ENCODE assay signal across 14 mouse cellular contexts in genomic region chr11:17004899-17005846, GRCm38 (mm10). TPM values are rescaled to one million over a fixed set of nuclear protein-coding genes. Genes with fewer than 3 reads are reported as not detected.
DNase-seq lines count a peak whose midpoint lies in the region; ATAC-seq lines count a peak whose summit lies in the region.
"Had no signal": no experiment of that assay in that cellular context is flagged by ENCODE, and none has a peak within 500 bp of the region (broad histone marks: within the 10 kb centered on the region; RNA-seq: fewer than 3 reads in every experiment).

No protein-coding gene starts in this region.

- H3K9me3 ChIP-seq in forebrain, embryonic 10.5 days: no peaks in the 10 kb centered on the region
- H3K9me3 ChIP-seq: forebrain, embryonic 12.5 days; midbrain, embryonic 12.5 days had no signal

- WGBS in forebrain, embryonic 10.5 days: 89% methylated on average over 4 of the region's 4 CpGs

- no peaks in the 10 kb centered on the region for H3K27me3 ChIP-seq in forebrain, embryonic 10.5 days (ENCODE audit: poor library complexity, severe bottlenecking)
- H3K27me3 ChIP-seq: forebrain, embryonic 12.5 days; midbrain, embryonic 12.5 days had no signal

- H3K36me3 ChIP-seq in forebrain, embryonic 10.5 days (replicated peaks): no peaks in the 10 kb centered on the region
- H3K36me3 ChIP-seq: forebrain, embryonic 12.5 days; midbrain, embryonic 12.5 days had no signal

- DNase-seq in left cerebral cortex, postnatal 14 days (ENCODE audit: low spot score in 2 of 2): peak; percentile 23 to 54
- no peak for DNase-seq in left cerebral cortex, adult 18-20 months (ENCODE audit: low spot score in 2 of 2)
- DNase-seq in heart, postnatal 25 days (ENCODE audit: low spot score): peak; percentile 27
- no peak for DNase-seq in forebrain, embryonic 10.5 days (ENCODE audit: extremely low spot score, low spot score)
- no peak for DNase-seq in cerebellum, postnatal 14 days
- DNase-seq: cerebellum, adult 18-20 months had no signal

- 0 out of 2 replicates have a peak overlapping the region, but pooled peaks have one; percentile 24 for H3K27ac ChIP-seq in brown adipose tissue, adult 24 weeks (replicated peaks; ENCODE audit: low read depth, low read length)
- H3K27ac ChIP-seq in forebrain, embryonic 10.5 days: no peak overlapping the region
- H3K27ac ChIP-seq: forebrain, embryonic 12.5 days; left cerebral cortex, adult 2 months; midbrain, embryonic 12.5 days had no signal

- intact Hi-C loops in left cerebral cortex, postnatal 14 days (cut with DNase I): no loop called here
- intact Hi-C loops in heart, postnatal 25 days (cut with DNase I): no loop called here

- H3K4me3 ChIP-seq in brown adipose tissue, adult 24 weeks (ENCODE audit: insufficient read depth, low read depth, low read length): no peak overlapping the region
- no peak overlapping the region for H3K4me3 ChIP-seq in forebrain, embryonic 10.5 days
- H3K4me3 ChIP-seq: forebrain, embryonic 12.5 days; left cerebral cortex, adult 2 months; midbrain, embryonic 12.5 days had no signal

- peak; percentile 32 for ATAC-seq in monocyte, adult 5-6 weeks (replicated peaks; ENCODE audit: insufficient number of reproducible peaks, low FRiP score, low TSS enrichment, poor library complexity, severe bottlenecking)
- no peak for ATAC-seq in cerebellum, adult (ENCODE audit: insufficient number of reproducible peaks, low FRiP score, low TSS enrichment)
- ATAC-seq: hindbrain, embryonic 16.5 days; Patski had no signal

- H3K4me1 ChIP-seq in brown adipose tissue, adult 24 weeks (ENCODE audit: control insufficient read depth, insufficient read depth, insufficient read length, low read length): 0 out of 2 replicates have a peak, but pooled peaks cover 2% of the 10 kb centered on the region
- H3K4me1 ChIP-seq in forebrain, embryonic 10.5 days: no peaks in the 10 kb centered on the region
- H3K4me1 ChIP-seq: forebrain, embryonic 12.5 days; midbrain, embryonic 12.5 days had no signal

RNA-seq across cellular contexts. Expression of gene Cnrip1, which starts 46.2 kb away (rescaled TPM):
- 100 to 1,000 TPM; 151 to 156 TPM for total RNA-seq in left cerebral cortex, postnatal 14 days (2021)
- total RNA-seq in left cerebral cortex, adult 18-20 months (2021): 10 to 100 TPM; 94.7 to 97.1 TPM
- 1.3 and 3.3 TPM in 2 replicates for polyA plus RNA-seq in brown adipose tissue, adult 24 weeks (2012; ENCODE audit: insufficient read depth, insufficient read length, missing spikeins)
- 1 to 10 TPM; 4.4 to 5.1 TPM for total RNA-seq in heart, postnatal 25 days (2021)
- 2.0 to 15.1 TPM (median 3.2 TPM) in 3 replicates for total RNA-seq in monocyte, adult 5-6 weeks (2017)
- polyA plus RNA-seq in forebrain, embryonic 10.5 days (2016; fragmentation: Nextera tagmentation; extraction: Ambion mirVana): 11.3 and 13.3 TPM in 2 replicates

RNA-seq across cellular contexts. Expression of gene Plek, which starts 47.0 kb away (rescaled TPM):
- 1 to 10 TPM; 4.5 to 5.5 TPM for total RNA-seq in left cerebral cortex, postnatal 14 days (2021)
- total RNA-seq in left cerebral cortex, adult 18-20 months (2021): 1 to 10 TPM; 7.5 TPM
- polyA plus RNA-seq in brown adipose tissue, adult 24 weeks (2012; ENCODE audit: insufficient read depth, insufficient read length, missing spikeins): 3.1 and 5.0 TPM in 2 replicates
- 1 to 10 TPM; 4.5 to 4.6 TPM for total RNA-seq in heart, postnatal 25 days (2021)
- total RNA-seq in monocyte, adult 5-6 weeks (2017): 730 to 802 TPM (median 760 TPM) in 3 replicates
- polyA plus RNA-seq in forebrain, embryonic 10.5 days (2016; fragmentation: Nextera tagmentation; extraction: Ambion mirVana): 4.2 and 5.4 TPM in 2 replicates
- polyA plus RNA-seq: Patski had no signal

RNA-seq across cellular contexts. Expression of gene Fbxo48, which starts 54.0 kb away (rescaled TPM):
- total RNA-seq in left cerebral cortex, postnatal 14 days (2021): 1 to 10 TPM; 1.1 to 1.7 TPM
- 1 to 10 TPM; 1.4 to 1.5 TPM for total RNA-seq in left cerebral cortex, adult 18-20 months (2021)
- not detected in 2 replicates for polyA plus RNA-seq in brown adipose tissue, adult 24 weeks (2012; ENCODE audit: insufficient read depth, insufficient read length, missing spikeins)
- under 1 TPM; 0.22 to 0.26 TPM for total RNA-seq in heart, postnatal 25 days (2021)
- 0.32 to 5.6 TPM (median 3.6 TPM) in 3 replicates for total RNA-seq in monocyte, adult 5-6 weeks (2017)
- polyA plus RNA-seq in forebrain, embryonic 10.5 days (2016; fragmentation: Nextera tagmentation; extraction: Ambion mirVana): 2.2 TPM in 2 replicates

Comparison
In these comparisons a context has a peak if more than half of its experiments do, and no peak if none do; other contexts are left out.
1. DNase-seq: peak in left cerebral cortex, postnatal 14 days (2 of 2) and heart, postnatal 25 days (single experiment); none in left cerebral cortex, adult 18-20 months (0 of 2), forebrain, embryonic 10.5 days (single experiment) and cerebellum, postnatal 14 days (0 of 2).
2. RNA of gene Plek, which starts 47.0 kb away (total RNA-seq): 730 to 802 TPM in monocyte, adult 5-6 weeks; 7.5 TPM in left cerebral cortex, adult 18-20 months, 4.5 to 5.5 TPM in left cerebral cortex, postnatal 14 days and 4.5 to 4.6 TPM in heart, postnatal 25 days; every median in the first group is over 10 times any median in the second.